Mouse (Mus musculus): ENCODE data around the gene D10Wsu102e. TPM values are rescaled to one million over a fixed set of nuclear protein-coding genes. Genes with fewer than 3 reads are reported as not detected.
A peak's percentile ranks its signal among the peaks of the same experiment; 100 is the strongest.

D10Wsu102e gene
- polyA plus RNA-seq, 1 experiment, result 0.54 TPM

DNA sequence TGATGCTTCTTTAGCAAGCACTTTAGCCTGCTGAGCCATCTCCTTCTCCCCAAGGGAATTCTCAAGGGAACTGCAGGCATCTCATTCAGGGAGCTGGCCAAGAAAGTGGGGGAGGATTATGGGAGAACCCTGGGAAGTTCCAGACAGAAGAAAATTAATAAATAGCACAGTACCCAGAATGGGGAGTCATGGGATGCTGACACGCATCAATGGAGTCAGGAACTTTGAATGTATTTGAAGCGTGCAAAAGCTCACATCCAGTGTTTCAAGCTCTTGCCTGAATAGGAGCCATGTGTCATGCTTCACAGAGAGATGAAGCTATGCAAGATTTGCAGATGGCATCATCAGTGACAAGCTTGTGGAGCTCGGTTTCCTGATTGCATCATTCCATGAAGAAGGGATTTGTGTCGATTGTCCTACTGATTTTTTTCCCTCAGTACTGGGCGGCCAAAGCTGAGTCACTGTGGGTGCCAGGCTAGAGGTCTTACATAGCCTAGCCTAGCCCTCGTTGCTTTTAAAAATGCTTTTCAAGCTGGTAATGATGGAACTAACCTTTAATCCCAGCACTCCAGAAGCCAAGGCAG lies 170.5 kb downstream of the D10Wsu102e start:
- no peak overlapping the region for H3K27ac ChIP-seq (ENCODE audit: insufficient read depth, low read depth, low read length)
- peaks cover 20% of the 10 kb centered on the region for H3K4me1 ChIP-seq (ENCODE audit: control insufficient read depth, insufficient read depth, low read length)
- H3K4me3 ChIP-seq (ENCODE audit: insufficient read depth, low read length), result no peak overlapping the region
- TF ChIP-seq CTCF (IDR thresholded peaks at IDR 0.05; ENCODE audit: low read depth, low read length) (no peak), POLR2A (IDR thresholded peaks at IDR 0.05; ENCODE audit: borderline replicate concordance, low read depth, low read length) (no peak)

GRCm38 (mm10) chr10:83533258-83533909 lies 173.4 kb downstream of the D10Wsu102e start:
- H3K4me3 ChIP-seq (ENCODE audit: insufficient read depth, low read length), result peak overlapping the region; percentile 43
- TF ChIP-seq POLR2A (IDR thresholded peaks at IDR 0.05; ENCODE audit: borderline replicate concordance, low read depth, low read length) (no peak), CTCF (IDR thresholded peaks at IDR 0.05; ENCODE audit: low read depth, low read length) (no peak)
- H3K4me1 ChIP-seq (ENCODE audit: control insufficient read depth, insufficient read depth, low read length), result peaks cover 20% of the 10 kb centered on the region
- H3K27ac ChIP-seq (ENCODE audit: insufficient read depth, low read depth, low read length), result no peak overlapping the region

GRCm38 (mm10) chr10:83533910-83534283 lies 173.9 kb downstream of the D10Wsu102e start, which contains the start of gene Aldh1l2:
Gene Aldh1l2 (minus strand): TSS chr10:83534140.
- TF ChIP-seq CTCF (IDR thresholded peaks at IDR 0.05; ENCODE audit: low read depth, low read length) (no peak), POLR2A (IDR thresholded peaks at IDR 0.05; ENCODE audit: borderline replicate concordance, low read depth, low read length) (no peak)
- Histone ChIP-seq H3K4me1 (ENCODE audit: control insufficient read depth, insufficient read depth, low read length) (peaks cover 20% of the 10 kb centered on the region), H3K27ac (ENCODE audit: insufficient read depth, low read depth, low read length) (no peak within 1 kb of the TSS), H3K4me3 (ENCODE audit: insufficient read depth, low read length) (peak within 1 kb of the TSS; percentile 43)

DNA sequence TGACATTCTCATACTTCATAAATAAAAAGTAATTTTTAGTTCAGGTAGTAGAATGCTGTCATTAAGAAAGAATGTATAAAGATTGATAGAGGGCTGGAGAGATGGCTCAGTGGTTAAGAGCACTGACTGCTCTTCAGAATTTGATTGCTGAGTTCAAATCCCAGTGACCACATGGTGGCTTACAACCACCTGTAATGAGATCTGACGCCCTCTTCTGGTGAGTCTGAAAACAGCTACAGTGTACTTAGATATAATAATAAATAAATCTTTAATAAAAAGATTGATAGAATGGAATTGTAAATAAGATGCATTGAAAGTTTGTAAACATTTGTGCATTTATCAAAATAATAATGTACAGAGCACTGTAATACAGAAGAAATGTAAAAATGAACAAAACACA lies 176.4 kb downstream of the D10Wsu102e start:
- TF ChIP-seq POLR2A (IDR thresholded peaks at IDR 0.05; ENCODE audit: borderline replicate concordance, low read depth, low read length) (no peak), CTCF (IDR thresholded peaks at IDR 0.05; ENCODE audit: low read depth, low read length) (no peak)
- Histone ChIP-seq H3K4me1 (ENCODE audit: control insufficient read depth, insufficient read depth, low read length) (peaks cover 9% of the 10 kb centered on the region), H3K4me3 (ENCODE audit: insufficient read depth, low read length) (no peak overlapping the region), H3K27ac (ENCODE audit: insufficient read depth, low read depth, low read length) (no peak overlapping the region)

Other genes with a start within 250 kb of the D10Wsu102e start
- 18.8 and 20.4 TPM in 2 replicates for gene Slc41a2, start 22.3 kb upstream of the D10Wsu102e start, polyA plus RNA-seq (2012; ENCODE audit: insufficient read depth, insufficient read length, missing spikeins)
- 0.37 and 1.2 TPM in 2 replicates for gene Aldh1l2, start 173.9 kb downstream of the D10Wsu102e start, polyA plus RNA-seq (2012; ENCODE audit: insufficient read depth, insufficient read length, missing spikeins)
- gene Washc4, start 183.5 kb downstream of the D10Wsu102e start, polyA plus RNA-seq (2012; ENCODE audit: insufficient read depth, insufficient read length, missing spikeins), result 68.2 and 68.3 TPM in 2 replicates

All from bone marrow macrophage, adult 2 months (primary cell).